Mouse (Mus musculus) lung, postnatal 14 days (tissue): Measurements from ENCODE around the gene Tubb3.
A peak's percentile ranks its signal among the peaks of the same experiment; 100 is the strongest.
"Not testable (repeated sequence)": the region's sequence is repeated elsewhere in the genome, so short reads cannot be mapped to it uniquely, and the experiment has no call there.

Experiments
- DNase-seq: peaks from one replicate; pipeline ENCODE4 v3.0.0; 2021

Tubb3 gene

DNA sequence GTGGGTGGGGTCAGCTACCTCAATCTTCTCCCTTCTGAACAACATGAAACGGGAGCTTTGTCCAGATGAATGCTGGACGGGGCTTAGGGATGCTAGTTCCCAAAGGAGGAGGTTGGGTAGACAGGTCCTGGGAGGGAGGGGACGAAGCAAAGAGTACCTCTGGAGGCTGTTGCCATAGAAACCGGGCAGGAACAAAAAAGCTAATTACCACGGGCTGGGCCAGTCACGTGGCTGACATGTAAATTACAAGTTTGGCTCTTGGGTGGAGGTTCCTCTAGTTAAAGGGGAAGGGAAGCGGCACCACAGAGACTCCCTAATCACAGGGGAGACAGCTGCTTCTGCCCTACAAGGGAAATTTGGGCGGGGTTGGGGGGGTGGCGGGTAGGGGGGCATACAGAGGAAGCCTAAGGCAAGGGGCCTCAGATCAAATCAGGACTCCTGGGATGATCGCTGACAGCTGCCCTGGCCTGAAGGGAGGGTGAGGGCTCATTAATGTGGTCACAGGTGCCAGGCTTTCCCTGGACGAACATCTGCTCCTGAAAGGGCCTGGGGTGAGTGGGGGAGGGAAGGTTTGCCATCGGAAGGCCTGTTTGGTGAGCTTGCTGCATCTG, 1.4 kb downstream of the Tubb3 start:
- no peak for DNase-seq

DNA sequence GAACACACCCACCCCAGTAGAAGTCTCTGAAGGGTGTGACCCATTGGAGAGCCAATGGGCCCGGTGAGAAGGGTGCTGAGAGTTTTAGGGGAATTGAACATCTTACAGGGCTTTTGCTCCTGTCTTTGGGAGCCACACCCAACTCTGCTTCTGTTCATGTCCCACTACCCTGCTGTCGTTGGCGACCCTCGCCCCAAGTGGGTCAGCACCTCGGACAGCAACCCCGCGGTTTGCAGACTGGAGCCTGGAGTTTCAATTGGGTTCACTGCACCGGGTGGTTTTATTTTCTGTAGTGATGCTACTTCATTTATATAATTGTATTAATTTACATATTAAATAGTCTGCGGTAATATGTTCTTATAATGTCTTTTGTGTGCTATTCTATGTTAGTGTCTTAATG, 3.0 kb downstream of the Tubb3 start:
- DNase-seq: no peak

DNA sequence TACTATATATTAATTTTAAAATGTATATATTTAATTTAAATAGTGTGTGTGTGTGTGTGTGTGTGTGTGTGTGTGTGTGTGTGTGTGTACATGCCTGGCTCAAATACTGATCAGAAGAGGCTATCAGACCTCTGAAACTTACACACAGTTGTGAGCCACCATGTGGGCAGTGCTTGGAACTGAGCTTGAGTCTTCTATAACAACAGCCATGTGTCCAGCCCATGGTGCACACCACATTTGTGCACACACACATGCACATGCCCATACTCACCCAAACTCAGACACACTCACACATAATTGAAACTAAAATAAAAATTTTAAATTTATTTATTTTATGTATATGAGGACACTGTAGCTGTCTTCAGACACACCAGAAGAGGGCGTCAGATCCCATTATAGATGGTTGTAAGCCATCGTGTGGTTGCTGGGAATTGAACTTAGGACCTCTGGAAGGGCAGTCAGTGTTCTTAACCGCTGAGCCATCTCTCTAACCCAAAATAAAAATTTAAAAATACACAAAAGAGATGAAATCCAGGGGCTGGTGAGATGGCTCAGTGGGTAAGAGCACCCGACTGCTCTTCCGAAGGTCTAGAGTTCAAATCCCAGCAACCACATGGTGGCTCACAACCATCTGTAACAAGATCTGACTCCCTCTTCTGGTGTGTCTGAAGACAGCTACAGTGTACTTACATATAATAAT, 3.9 kb downstream of the Tubb3 start:
- not testable (repeated sequence) for DNase-seq

GRCm38 (mm10) chr8:123415967-123416943, 5.0 kb downstream of the Tubb3 start:
- DNase-seq: no peak

GRCm38 (mm10) chr8:123416944-123417555, 5.8 kb downstream of the Tubb3 start:
- no peak for DNase-seq

DNA sequence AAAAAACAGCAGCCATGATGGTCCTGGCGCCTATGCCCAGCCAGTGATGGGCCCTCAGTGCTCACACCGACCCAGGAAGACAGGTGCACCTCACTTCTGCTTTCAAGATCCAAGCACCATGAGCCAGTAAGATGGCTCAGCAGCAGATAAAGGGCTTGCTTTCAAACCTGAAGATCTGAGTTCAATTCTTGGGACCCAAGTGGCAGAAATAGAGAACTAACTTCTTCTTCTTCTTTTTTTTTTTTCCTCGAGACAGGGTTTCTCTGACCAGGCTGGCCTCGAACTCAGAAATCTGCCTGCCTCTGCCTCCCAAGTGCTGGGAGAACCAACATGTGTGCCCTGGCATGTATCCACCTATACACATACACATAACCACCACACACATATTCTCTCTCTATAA, 8.5 kb downstream of the Tubb3 start:
- no peak for DNase-seq

- DNase-seq: no peak
These were observed 9.5 kb downstream of the Tubb3 start for GRCm38 (mm10) chr8:123420525-123421281.

DNA sequence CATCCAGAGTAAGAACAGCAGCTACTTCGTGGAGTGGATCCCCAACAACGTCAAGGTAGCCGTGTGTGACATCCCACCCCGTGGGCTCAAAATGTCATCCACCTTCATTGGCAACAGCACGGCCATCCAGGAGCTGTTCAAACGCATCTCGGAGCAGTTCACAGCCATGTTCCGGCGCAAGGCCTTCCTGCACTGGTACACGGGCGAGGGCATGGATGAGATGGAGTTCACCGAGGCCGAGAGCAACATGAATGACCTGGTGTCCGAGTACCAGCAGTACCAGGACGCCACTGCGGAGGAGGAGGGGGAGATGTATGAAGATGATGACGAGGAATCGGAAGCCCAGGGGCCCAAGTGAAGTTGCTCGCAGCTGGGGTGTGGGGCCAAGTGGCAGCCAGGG, 10.1 kb downstream of the Tubb3 start:
- no peak for DNase-seq

DNA sequence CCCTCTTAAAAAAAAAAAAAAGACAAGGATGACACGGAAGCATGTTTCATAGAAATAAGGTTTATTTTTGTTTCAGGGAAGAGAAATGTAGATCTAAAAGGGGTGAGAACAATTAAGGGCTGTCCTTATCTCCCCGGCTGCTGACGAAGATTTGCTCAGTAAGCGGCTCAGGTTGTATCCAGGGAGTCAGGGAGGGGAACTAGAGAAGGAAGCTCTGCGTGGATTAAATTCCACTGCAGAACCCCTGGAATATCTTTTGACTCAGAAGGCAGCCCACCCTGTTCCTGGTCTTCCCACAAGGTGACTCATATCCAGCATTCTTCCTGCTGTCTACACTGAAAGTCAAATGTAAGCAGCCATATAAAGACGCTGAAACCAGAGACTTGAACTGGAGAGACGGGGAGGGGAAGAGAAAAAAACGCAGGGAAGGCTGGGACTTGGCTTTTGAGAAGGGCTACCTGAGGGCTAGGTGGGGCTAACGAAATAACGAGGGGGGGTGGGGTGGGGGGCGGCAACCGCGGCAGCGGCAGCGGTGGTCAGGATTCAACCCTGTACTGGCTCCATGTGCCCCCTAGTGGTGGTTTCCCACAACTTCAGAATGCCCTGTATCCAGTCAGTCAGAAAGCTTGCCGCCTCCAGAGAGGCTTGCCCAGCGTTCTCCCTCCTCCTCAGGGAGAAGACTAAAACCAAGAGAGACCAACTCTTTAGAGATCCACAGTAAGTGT, 11.0 kb downstream of the Tubb3 start:
- DNase-seq: peak; percentile 77

GRCm38 (mm10) chr8:123422781-123423159, 11.5 kb downstream of the Tubb3 start:
- no peak for DNase-seq

DNA sequence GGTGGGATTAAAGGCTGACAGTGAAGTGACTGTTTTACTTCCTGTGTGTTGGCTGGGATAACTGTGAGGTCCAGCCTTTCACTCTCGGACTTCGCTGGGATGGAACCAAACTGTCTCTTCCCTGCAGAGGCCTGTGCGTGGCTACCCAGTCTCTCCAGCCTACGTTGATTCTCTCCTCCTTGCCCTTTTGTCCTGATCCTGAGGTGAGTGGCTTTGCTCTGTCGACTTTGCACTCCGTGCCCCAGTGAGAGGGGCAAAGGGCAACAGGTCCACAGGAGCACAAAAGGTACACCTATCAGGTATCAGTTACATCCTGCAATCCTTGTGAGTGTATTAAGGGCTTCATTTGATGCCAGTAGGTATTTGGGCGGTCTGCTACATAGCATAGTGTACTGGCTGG, 12.2 kb downstream of the Tubb3 start, which contains the start of gene Def8:
Def8 (plus strand) TSS at position 87 of the 400 bp plus-strand sequence.
- DNase-seq: no peak

GRCm38 (mm10) chr8:123426511-123427509, 15.6 kb downstream of the Tubb3 start:
- DNase-seq: no peak

DNA sequence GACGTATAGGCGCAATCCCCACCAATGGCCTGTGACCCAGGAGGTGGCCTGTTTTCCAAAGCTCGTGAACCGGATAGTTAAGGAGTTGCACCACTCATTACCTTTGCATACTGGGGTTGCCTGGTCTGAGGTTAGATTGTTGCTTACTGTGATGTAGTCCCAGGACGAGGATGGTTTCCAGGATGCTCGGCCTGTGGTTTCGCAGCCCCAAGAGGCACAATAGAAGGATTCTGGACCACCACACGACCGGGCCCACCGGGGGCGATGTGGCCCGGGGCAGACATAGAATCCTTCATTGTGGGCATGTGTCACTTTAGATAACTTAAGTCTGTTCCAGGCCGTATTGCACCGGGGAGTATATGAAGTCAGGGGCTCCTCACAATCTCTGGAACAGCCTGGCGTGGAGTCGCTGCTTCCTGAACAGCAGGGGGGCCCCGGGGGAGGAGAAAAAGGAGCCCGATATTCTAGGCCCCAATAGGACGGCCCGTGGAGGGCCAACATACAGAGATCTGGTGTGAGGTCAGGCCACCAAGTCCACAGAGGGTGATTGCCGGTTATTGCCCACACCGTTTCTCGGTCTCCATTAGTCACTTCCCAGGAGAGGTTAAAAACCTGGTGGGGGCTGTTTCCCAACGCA, 16.5 kb downstream of the Tubb3 start:
- no peak for DNase-seq

- no peak for DNase-seq
These were observed 17.2 kb downstream of the Tubb3 start for GRCm38 (mm10) chr8:123428343-123428893.

DNA sequence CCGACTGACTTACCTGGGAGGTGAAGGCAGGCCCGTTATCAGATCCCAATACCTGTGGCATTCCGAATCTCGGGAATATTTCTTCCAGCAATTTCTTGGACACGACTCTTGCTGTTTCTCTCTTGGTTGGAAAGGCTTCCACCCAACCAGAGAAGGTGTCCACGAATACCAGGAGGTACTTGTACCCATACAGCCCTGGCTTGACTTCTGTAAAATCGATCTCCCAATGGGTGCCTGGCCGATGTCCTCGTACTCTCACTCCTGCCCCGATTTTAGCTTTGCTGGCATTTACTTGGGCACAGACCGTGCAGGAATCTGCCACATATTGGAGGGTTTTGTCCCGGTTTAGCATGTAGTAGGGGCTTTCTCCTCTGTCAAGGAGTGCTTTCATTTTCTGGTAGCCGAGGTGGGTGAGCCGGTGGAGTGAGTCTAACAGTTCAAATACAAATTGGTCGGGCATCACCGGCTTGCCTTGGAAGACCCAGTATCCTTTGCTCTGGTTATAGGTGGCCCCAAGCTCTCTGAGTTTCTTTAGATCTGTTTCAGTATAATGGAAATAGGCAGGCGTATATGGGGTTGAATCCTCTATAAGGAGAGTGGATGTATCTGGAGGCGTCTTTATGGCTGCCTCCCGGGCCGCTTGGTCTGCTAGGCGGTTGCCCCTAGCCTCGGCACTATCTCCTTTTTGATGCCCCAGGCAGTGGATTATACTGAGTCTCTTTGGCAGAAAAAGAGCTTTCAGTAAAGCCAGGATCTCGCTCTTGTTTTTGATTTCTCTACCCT, 17.9 kb downstream of the Tubb3 start:
- DNase-seq: no peak

GRCm38 (mm10) chr8:123429722-123430013, 18.4 kb downstream of the Tubb3 start:
- DNase-seq: not testable (repeated sequence)

- not testable (repeated sequence) for DNase-seq
These were observed 19.7 kb downstream of the Tubb3 start for GRCm38 (mm10) chr8:123430936-123431335.

GRCm38 (mm10) chr8:123431616-123432365, 20.6 kb downstream of the Tubb3 start:
- no peak for DNase-seq
